Mouse (Mus musculus): ENCODE data around the gene Ccdc85c.

DNA sequence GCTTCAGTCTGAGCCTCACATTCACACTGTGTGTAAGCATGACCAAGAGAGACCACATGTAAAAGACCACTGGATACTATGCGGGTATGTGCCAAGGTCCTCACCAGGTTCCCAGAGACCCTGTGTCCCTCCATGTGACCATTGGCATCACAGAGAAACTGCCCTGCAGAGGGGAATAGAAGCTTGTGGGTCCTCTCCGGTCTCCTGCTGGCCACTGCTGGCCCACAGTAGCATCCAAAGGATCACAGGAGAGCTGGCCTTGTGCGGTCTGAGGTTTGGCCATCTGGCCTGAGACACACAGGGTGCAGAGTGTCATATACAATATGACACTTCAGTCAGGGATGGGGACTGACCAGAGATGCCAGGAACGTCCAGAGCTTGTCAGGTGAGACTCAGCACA lies 34.8 kb upstream of the Ccdc85c start:
- TF ChIP-seq POLR2A (IDR thresholded peaks at IDR 0.05; ENCODE audit: low read depth, low read length) (no peak), CTCF (IDR thresholded peaks at IDR 0.05; ENCODE audit: extremely low read depth, insufficient read length, insufficient replicate concordance, low read depth, low read length) (no peak)
